Comparison of ENCODE assay signal across 10 mouse cellular contexts in the genomic region with DNA sequence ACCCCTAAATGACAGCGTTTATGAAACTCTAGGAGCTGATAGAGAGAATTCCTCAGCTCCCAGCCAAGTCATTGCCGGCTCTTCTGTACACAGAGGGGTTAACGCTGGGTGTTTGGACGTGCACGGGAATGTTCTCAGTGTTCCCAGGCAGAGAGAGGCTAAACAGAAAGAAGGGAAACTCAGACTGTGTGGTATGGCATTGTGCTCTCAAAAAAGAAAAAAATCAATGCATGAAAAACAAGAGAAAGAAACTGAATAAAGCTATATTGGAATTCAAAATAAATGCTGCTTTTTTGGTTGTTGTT.
DNase-seq lines count a peak whose midpoint lies in the region; ATAC-seq and TF ChIP-seq lines count a peak whose summit lies in the region.
"Had no signal": no experiment of that assay in that cellular context is flagged by ENCODE, and none has a peak within 500 bp of the region (broad histone marks: within the 10 kb centered on the region; RNA-seq: fewer than 3 reads in every experiment).

No protein-coding gene starts in this region.

- no peaks in the 10 kb centered on the region for H3K27me3 ChIP-seq in intestine, embryonic 14.5 days (replicated peaks; ENCODE audit: control insufficient read depth, insufficient read depth, low read length)
- H3K27me3 ChIP-seq in intestine, postnatal 0 days (replicated peaks; ENCODE audit: control insufficient read depth, insufficient read depth, low read length), result no peaks in the 10 kb centered on the region
- H3K27me3 ChIP-seq in neural tube, embryonic 13.5 days, result no peaks in the 10 kb centered on the region
- H3K27me3 ChIP-seq in intestine, embryonic 16.5 days (replicated peaks; ENCODE audit: control insufficient read depth, insufficient read depth, low read length), result no peaks in the 10 kb centered on the region

- 16% methylated on average over 5 of the region's 5 CpGs for WGBS in intestine, embryonic 14.5 days
- 19% methylated on average over 5 of the region's 5 CpGs for WGBS in intestine, postnatal 0 days
- WGBS in neural tube, embryonic 13.5 days, result 50% methylated on average over 5 of the region's 5 CpGs
- 22% methylated on average over 5 of the region's 5 CpGs for whole genome bisulfite sequencing in intestine, embryonic 16.5 days

- no peaks in the 10 kb centered on the region for H3K9me3 ChIP-seq in intestine, embryonic 14.5 days (ENCODE audit: control insufficient read depth, low read length)
- no peaks in the 10 kb centered on the region for H3K9me3 ChIP-seq in intestine, postnatal 0 days (ENCODE audit: control insufficient read depth)
- H3K9me3 ChIP-seq in neural tube, embryonic 13.5 days, result no peaks in the 10 kb centered on the region
- no peaks in the 10 kb centered on the region for H3K9me3 ChIP-seq in intestine, embryonic 16.5 days (ENCODE audit: control insufficient read depth, low read length)

- H3K4me3 ChIP-seq in intestine, embryonic 14.5 days (ENCODE audit: low read depth, low read length), result no peak overlapping the region
- H3K4me3 ChIP-seq in intestine, postnatal 0 days (ENCODE audit: low read depth, low read length), result no peak overlapping the region
- H3K4me3 ChIP-seq in neural tube, embryonic 13.5 days, result no peak overlapping the region
- no peak overlapping the region for H3K4me3 ChIP-seq in intestine, embryonic 16.5 days (ENCODE audit: low read length)

- ATAC-seq in intestine, embryonic 14.5 days (replicated peaks; ENCODE audit: low FRiP score, low TSS enrichment, low read depth), result no peak
- ATAC-seq in intestine, postnatal 0 days, result no peak
- ATAC-seq in neural tube, embryonic 13.5 days (ENCODE audit: low read depth), result no peak; the same call in 1 of the 2 replicates
- peak; percentile 92 for ATAC-seq in intestine, embryonic 16.5 days

- H3K9ac ChIP-seq in intestine, embryonic 14.5 days (ENCODE audit: low read length), result no peak overlapping the region
- no peak overlapping the region for H3K9ac ChIP-seq in intestine, postnatal 0 days (ENCODE audit: low read depth, low read length)
- no peak overlapping the region for H3K9ac ChIP-seq in neural tube, embryonic 13.5 days
- H3K9ac ChIP-seq in intestine, embryonic 16.5 days (ENCODE audit: low read depth, low read length), result no peak overlapping the region

- H3K4me1 ChIP-seq in intestine, embryonic 14.5 days (replicated peaks; ENCODE audit: control insufficient read depth, insufficient read depth, low read length), result peaks cover 18% of the 10 kb centered on the region; the same call in 1 of the 2 replicates
- no peaks in the 10 kb centered on the region for H3K4me1 ChIP-seq in intestine, postnatal 0 days (replicated peaks; ENCODE audit: control insufficient read depth, insufficient read depth, low read length)
- 0 out of 2 replicates have a peak, but pooled peaks cover 4% of the 10 kb centered on the region for H3K4me1 ChIP-seq in neural tube, embryonic 13.5 days (replicated peaks)
- peaks cover 5% of the 10 kb centered on the region for H3K4me1 ChIP-seq in intestine, embryonic 16.5 days (ENCODE audit: control insufficient read depth, insufficient read depth, low read length)

- no peak for TF ChIP-seq CTCF in intestine, postnatal 0 days (IDR thresholded peaks at IDR 0.05; ENCODE audit: low read depth)

- H3K4me2 ChIP-seq in intestine, embryonic 14.5 days (ENCODE audit: low read length), result no peak overlapping the region
- H3K4me2 ChIP-seq in intestine, postnatal 0 days (replicated peaks; ENCODE audit: low read depth), result no peak overlapping the region
- no peak overlapping the region for H3K4me2 ChIP-seq in neural tube, embryonic 13.5 days
- no peak overlapping the region for H3K4me2 ChIP-seq in intestine, embryonic 16.5 days (ENCODE audit: low read depth, low read length)

- DNase-seq in intestine, embryonic 14.5 days (ENCODE audit: low spot score), result no peak
- no peak for DNase-seq in neural tube, embryonic 10.5 days (ENCODE audit: extremely low spot score, low spot score)
- no peak for DNase-seq in right cerebral cortex, postnatal 25 days
- no peak for DNase-seq in kidney, adult 8-10 months
- DNase-seq: cerebellum, adult 8-10 months; kidney, adult 2 months; thymus, postnatal 25 days had no signal

- H3K27ac ChIP-seq in intestine, embryonic 14.5 days (ENCODE audit: low read depth), result peak overlapping the region; percentile 87
- H3K27ac ChIP-seq in intestine, postnatal 0 days (ENCODE audit: low read depth, low read length), result no peak overlapping the region
- peak overlapping the region; percentile 52; the same call in 1 of the 2 replicates for H3K27ac ChIP-seq in neural tube, embryonic 13.5 days (replicated peaks)
- H3K27ac ChIP-seq in intestine, embryonic 16.5 days (ENCODE audit: low read length), result peak overlapping the region; percentile 89

- no peaks in the 10 kb centered on the region for H3K36me3 ChIP-seq in intestine, embryonic 14.5 days (ENCODE audit: control insufficient read depth, insufficient read depth, low read length)
- H3K36me3 ChIP-seq in intestine, postnatal 0 days (ENCODE audit: control insufficient read depth, insufficient read depth), result no peaks in the 10 kb centered on the region
- H3K36me3 ChIP-seq in neural tube, embryonic 13.5 days, result no peaks in the 10 kb centered on the region
- no peaks in the 10 kb centered on the region for H3K36me3 ChIP-seq in intestine, embryonic 16.5 days (ENCODE audit: control insufficient read depth, insufficient read depth, low read length)
